Mouse (Mus musculus) brain, embryonic 18.5 days (tissue): ENCODE measurements around the gene Bckdhb.

Source experiments
- DNase-seq: peaks from one replicate; pipeline ENCODE4 v3.0.0-alpha.2; 2012; ENCODE audit warnings: low read depth, low spot score

The Bckdhb gene

GRCm38 (mm10) chr9:84107045-84107813 lies 182.3 kb downstream of the Bckdhb start:
- no peak for DNase-seq

GRCm38 (mm10) chr9:84108534-84108933 lies 183.6 kb downstream of the Bckdhb start:
- no peak for DNase-seq

- DNase-seq = peak; percentile 52
Observed at GRCm38 (mm10) chr9:84109777-84110478, 185.0 kb downstream of the Bckdhb start.

- DNase-seq = no peak
Observed at GRCm38 (mm10) chr9:84110616-84111015, 185.7 kb downstream of the Bckdhb start.

GRCm38 (mm10) chr9:84112319-84112718 lies 187.4 kb downstream of the Bckdhb start:
- DNase-seq = no peak

- DNase-seq = no peak
Observed at GRCm38 (mm10) chr9:84112842-84113568, 188.1 kb downstream of the Bckdhb start.

GRCm38 (mm10) chr9:84114254-84114653 lies 189.3 kb downstream of the Bckdhb start:
- DNase-seq = no peak

- DNase-seq = no peak
Observed at GRCm38 (mm10) chr9:84117337-84117736, 192.4 kb downstream of the Bckdhb start.

- no peak for DNase-seq
Observed at GRCm38 (mm10) chr9:84124996-84125395, 200.1 kb downstream of the Bckdhb start.

- DNase-seq = no peak
Observed at GRCm38 (mm10) chr9:84130338-84130737, 205.4 kb downstream of the Bckdhb start.

GRCm38 (mm10) chr9:84135062-84135461 lies 210.1 kb downstream of the Bckdhb start:
- DNase-seq = no peak

GRCm38 (mm10) chr9:84137192-84137591 lies 212.2 kb downstream of the Bckdhb start:
- DNase-seq = no peak

GRCm38 (mm10) chr9:84148124-84148523 lies 223.2 kb downstream of the Bckdhb start:
- DNase-seq = no peak
